Mouse (Mus musculus) bone marrow, adult 2 months (tissue): ENCODE measurements at regions not wholly inside any gene's neighbourhood (a gene's known extent, or its start where the extent isn't known, plus 50 kb on each side); places are given as distances from the start of the nearest gene placed in this dataset.

Experiments
- CTCF ChIP-seq: fragments of 200-500 bp; IDR thresholded peaks from 2 replicates; pipeline ENCODE4 v1.5.1; 2011; ENCODE audit warnings: low read length, control low read depth; ENCODE audit not compliant: control insufficient read depth, insufficient read depth
- POLR2A ChIP-seq: fragments of 200-500 bp; IDR thresholded peaks from 2 replicates; pipeline ENCODE4 v1.6.1; 2011; ENCODE audit warnings: low read depth, mild to moderate bottlenecking, control low read depth, low read length, borderline replicate concordance; ENCODE audit not compliant: control insufficient read depth

GRCm38 (mm10) chr1:186345449-186345848, 228.3 kb upstream of the Lyplal1 start:
- no peak for TF ChIP-seq POLR2A
- TF ChIP-seq CTCF = no peak
